ENCODE assay signal across 42 mouse cellular contexts in genomic region chr4:107042304-107042703, GRCm38 (mm10). TPM values are rescaled to one million over a fixed set of nuclear protein-coding genes. Genes with fewer than 3 reads are reported as not detected.
"Had no signal": no experiment of that assay in that cellular context is flagged by ENCODE, and none has a peak within 500 bp of the region (broad histone marks: within the 10 kb centered on the region; RNA-seq: fewer than 3 reads in every experiment).

No protein-coding gene starts in this region.

- H3K9me3 ChIP-seq: limb, embryonic 10.5 days; limb, embryonic 12.5 days; limb, embryonic 13.5 days; limb, embryonic 15.5 days; liver, embryonic 12.5 days; liver, embryonic 13.5 days; liver, embryonic 15.5 days; lung, embryonic 15.5 days; megakaryocyte, embryonic 14.5 days; midbrain, embryonic 10.5 days; midbrain, embryonic 12.5 days; midbrain, embryonic 13.5 days; midbrain, embryonic 15.5 days had no signal

- H3K27me3 ChIP-seq: limb, embryonic 12.5 days; limb, embryonic 13.5 days; limb, embryonic 15.5 days; liver, embryonic 12.5 days; liver, embryonic 13.5 days; liver, embryonic 15.5 days; lung, embryonic 15.5 days; midbrain, embryonic 12.5 days; midbrain, embryonic 13.5 days; midbrain, embryonic 15.5 days had no signal

- H3K9ac ChIP-seq: limb, embryonic 12.5 days; limb, embryonic 13.5 days; limb, embryonic 15.5 days; liver, embryonic 12.5 days; liver, embryonic 13.5 days; liver, embryonic 14.5 days; liver, embryonic 15.5 days; liver, postnatal 0 days; lung, embryonic 14.5 days; lung, embryonic 15.5 days; midbrain, embryonic 12.5 days; midbrain, embryonic 13.5 days; midbrain, embryonic 15.5 days had no signal

- DNase-seq: left cerebral cortex, postnatal 4 days; liver; liver, embryonic 13.5 days; liver, postnatal 0 days; lung, adult 18-20 months; lung, adult 2 months; lung, embryonic 14.5 days; lung, postnatal 10 days; lung, postnatal 14 days; lung, postnatal 36 days; lung, postnatal 4 days; midbrain, embryonic 14.5 days had no signal

- H3K4me3 ChIP-seq: limb, embryonic 10.5 days; limb, embryonic 12.5 days; limb, embryonic 13.5 days; limb, embryonic 15.5 days; liver, embryonic 12.5 days; liver, embryonic 13.5 days; liver, embryonic 15.5 days; lung, embryonic 15.5 days; midbrain, embryonic 10.5 days; midbrain, embryonic 12.5 days; midbrain, embryonic 13.5 days; midbrain, embryonic 15.5 days; myocyte had no signal

- H3K27ac ChIP-seq: limb, embryonic 10.5 days; limb, embryonic 12.5 days; limb, embryonic 13.5 days; limb, embryonic 15.5 days; liver, embryonic 12.5 days; liver, embryonic 13.5 days; liver, embryonic 14.5 days; liver, embryonic 15.5 days; lung, embryonic 15.5 days; macrophage; midbrain, embryonic 10.5 days; midbrain, embryonic 13.5 days; midbrain, embryonic 15.5 days had no signal

- H3K4me1 ChIP-seq: limb, embryonic 10.5 days; limb, embryonic 12.5 days; limb, embryonic 13.5 days; limb, embryonic 15.5 days; liver, embryonic 12.5 days; liver, embryonic 13.5 days; liver, embryonic 15.5 days; lung, embryonic 15.5 days had no signal

RNA-seq across cellular contexts. Expression of gene Cdcp2, which starts 54.4 kb away (rescaled TPM):
- total RNA-seq: left cerebral cortex, adult 8-10 months; left cerebral cortex, postnatal 10 days; left cerebral cortex, postnatal 14 days; left cerebral cortex, postnatal 25 days; left cerebral cortex, postnatal 36 days; left cerebral cortex, postnatal 4 days; liver, adult 2 months; megakaryocyte progenitor cell, adult 5-6 weeks; megakaryocyte, adult 5-6 weeks; megakaryocyte-erythroid progenitor cell, adult 5-6 weeks; monocyte, adult 5-6 weeks had no signal
- polyA plus RNA-seq: limb, embryonic 10.5 days; limb, embryonic 11.5 days; limb, embryonic 12.5 days; limb, embryonic 15.5 days; liver, adult 2 months; liver, embryonic 11.5 days; liver, embryonic 12.5 days; liver, embryonic 13.5 days; liver, embryonic 14.5 days; liver, embryonic 15.5 days; liver, embryonic 16.5 days; liver, postnatal 0 days; lung, adult 2 months; lung, embryonic 14.5 days; lung, embryonic 15.5 days; lung, embryonic 16.5 days; macrophage; midbrain, embryonic 13.5 days; midbrain, embryonic 14.5 days; midbrain, embryonic 15.5 days; midbrain, embryonic 16.5 days; myocyte had no signal
